Mouse (Mus musculus) stomach, embryonic 14.5 days (tissue): Measurements from ENCODE around the gene Ccl6. TPM values are rescaled to one million over a fixed set of nuclear protein-coding genes. Genes with fewer than 3 reads are reported as not detected.
"Not testable (repeated sequence)": the region's sequence is repeated elsewhere in the genome, so short reads cannot be mapped to it uniquely, and the experiment has no call there.

Experiments
- ATAC-seq: fragments of 200-750 bp; cut with Nextera tagmentation; 2 replicates; pipeline ENCODE4 v1.8.0; 2017; ENCODE audit warnings: low read depth, moderate TSS enrichment; ENCODE audit not compliant: insufficient number of reproducible peaks, insufficient read depth, low FRiP score
- H3K27ac ChIP-seq: fragments of 300-500 bp; sonication (generic); 2 replicates; pipeline ENCODE4 v1.5.1; 2014; ENCODE audit warnings: mild to moderate bottlenecking, low read length, moderate library complexity, mixed read lengths
- H3K27me3 ChIP-seq: fragments of 300-500 bp; sonication (generic); 2 replicates; pipeline ENCODE4 v1.6.1; 2014; ENCODE audit warnings: low read length, control low read depth, mixed read lengths; ENCODE audit not compliant: control insufficient read depth, insufficient read depth
- H3K36me3 ChIP-seq: fragments of 300-500 bp; sonication (generic); 2 replicates; pipeline ENCODE4 v1.6.1; 2014; ENCODE audit warnings: mild to moderate bottlenecking, control low read depth, low read length, moderate library complexity, mixed read lengths; ENCODE audit not compliant: control insufficient read depth, insufficient read depth
- H3K4me1 ChIP-seq: fragments of 300-500 bp; sonication (generic); 2 replicates; pipeline ENCODE4 v1.6.1; 2014; ENCODE audit warnings: low read length, control low read depth, mixed read lengths; ENCODE audit not compliant: control insufficient read depth, insufficient read depth
- H3K4me2 ChIP-seq: fragments of 300-500 bp; sonication (generic); replicated peaks from 2 replicates; pipeline ENCODE4 v1.6.1; 2014; ENCODE audit warnings: low read depth, low read length, control low read depth
- H3K4me3 ChIP-seq: fragments of 300-500 bp; sonication (generic); 2 replicates; pipeline ENCODE4 v1.5.1; 2014; ENCODE audit warnings: low read depth, low read length, control low read depth
- H3K9ac ChIP-seq: fragments of 300-500 bp; sonication (generic); replicated peaks from 2 replicates; pipeline ENCODE4 v1.6.1; 2014; ENCODE audit warnings: low read depth, mild to moderate bottlenecking, control low read depth, low read length, moderate library complexity, mixed read lengths
- H3K9me3 ChIP-seq: fragments of 300-500 bp; sonication (generic); 2 replicates; pipeline ENCODE4 v1.6.1; 2016; ENCODE audit warnings: low read depth, low read length, control low read depth; ENCODE audit not compliant: control insufficient read depth
- WGBS: fragments of 180-500 bp; shearing (Covaris S2); extraction: QIAGEN DNeasy Blood & Tissue Kit; methylation state at CpG from one replicate; pipeline ENCODE4 v1.1.7; 2014; 5-methylcytosine and 5-hydroxymethylcytosine counted together
- polyA plus RNA-seq: library from polyadenylated mRNA; unstranded; fragments of >200 nt; fragmentation: Nextera tagmentation; extraction: Ambion mirVana; gene quantifications from 2 replicates; pipeline ENCODE4 v1.2.1, GENCODE M21; 2014

Gene Ccl6
- polyA plus RNA-seq, 1 experiment from 2014 or later = 2.2 TPM

DNA sequence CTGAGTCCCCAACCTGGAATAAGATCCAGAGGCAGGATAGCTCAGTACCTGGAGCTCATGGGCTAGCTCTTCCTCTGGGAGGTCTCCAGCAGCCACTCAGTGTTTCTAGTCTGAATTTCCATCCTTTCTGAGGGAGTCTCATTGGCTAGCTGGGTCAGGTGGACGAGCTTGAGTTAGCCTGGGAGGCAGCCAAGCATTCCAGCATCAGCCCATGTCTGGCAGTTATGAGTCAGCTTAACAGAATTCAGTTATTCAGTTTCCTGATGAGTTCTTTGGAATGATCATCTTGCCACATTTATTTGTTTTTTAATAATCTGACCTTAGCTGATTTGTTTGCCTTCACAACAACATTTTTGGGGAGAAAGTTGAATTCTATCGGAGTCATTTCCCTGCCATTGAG, 29.1 kb downstream of the Ccl6 start:
- 74% methylated on average over 2 of the region's 2 CpGs for WGBS
- no peak for ATAC-seq

GRCm38 (mm10) chr11:83562311-83562887, 30.5 kb downstream of the Ccl6 start:
- no peak for ATAC-seq
- H3K27me3 ChIP-seq = no peaks in the 10 kb centered on the region
- 60% methylated on average over 6 of the region's 6 CpGs for WGBS
- no peak overlapping the region for H3K4me2 ChIP-seq
- no peak overlapping the region for H3K4me3 ChIP-seq
- no peaks in the 10 kb centered on the region for H3K36me3 ChIP-seq
- no peaks in the 10 kb centered on the region for H3K4me1 ChIP-seq
- no peaks in the 10 kb centered on the region for H3K9me3 ChIP-seq
- no peak overlapping the region for H3K9ac ChIP-seq
- no peak overlapping the region for H3K27ac ChIP-seq

More for the DNA sequence above, 29.1 kb downstream of the Ccl6 start:
- H3K9ac ChIP-seq = no peak overlapping the region
- H3K4me3 ChIP-seq = no peak overlapping the region
- no peak overlapping the region for H3K4me2 ChIP-seq
- no peaks in the 10 kb centered on the region for H3K4me1 ChIP-seq
- H3K36me3 ChIP-seq = no peaks in the 10 kb centered on the region
- no peaks in the 10 kb centered on the region for H3K27me3 ChIP-seq
- no peak overlapping the region for H3K27ac ChIP-seq
- H3K9me3 ChIP-seq = no peaks in the 10 kb centered on the region

GRCm38 (mm10) chr11:83560405-83560804, 32.5 kb downstream of the Ccl6 start:
- Histone ChIP-seq H3K9ac (no peak overlapping the region), H3K36me3 (no peaks in the 10 kb centered on the region), H3K9me3 (no peaks in the 10 kb centered on the region), H3K4me3 (no peak overlapping the region), H3K27me3 (no peaks in the 10 kb centered on the region), H3K27ac (no peak overlapping the region), H3K4me2 (no peak overlapping the region), H3K4me1 (no peaks in the 10 kb centered on the region)
- 73% methylated on average over 6 of the region's 6 CpGs for WGBS
- no peak for ATAC-seq

DNA sequence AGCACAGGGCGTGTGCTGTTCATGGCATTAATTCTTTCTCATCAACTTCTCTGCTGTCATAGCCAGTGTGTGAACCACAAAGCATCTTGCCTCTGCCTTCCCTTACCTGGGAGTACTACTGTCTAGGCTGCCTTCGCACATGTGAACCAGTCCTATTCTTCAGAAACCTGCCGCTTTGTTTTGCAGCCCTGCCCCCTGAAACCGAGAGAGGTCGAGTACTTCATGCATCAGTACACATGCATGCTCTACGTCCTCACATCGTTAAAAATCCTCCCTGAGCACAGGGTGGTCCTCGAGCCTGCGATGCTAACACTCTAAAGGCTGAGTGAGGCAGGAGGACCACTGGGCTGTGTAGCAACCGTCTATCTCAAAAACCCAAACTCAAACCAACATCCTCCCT, 35.8 kb downstream of the Ccl6 start:
- Histone ChIP-seq H3K4me3 (no peak overlapping the region), H3K4me1 (no peaks in the 10 kb centered on the region), H3K9ac (no peak overlapping the region), H3K27ac (no peak overlapping the region), H3K27me3 (no peaks in the 10 kb centered on the region), H3K9me3 (no peaks in the 10 kb centered on the region), H3K36me3 (no peaks in the 10 kb centered on the region), H3K4me2 (no peak overlapping the region)
- 77% methylated on average over 10 of the region's 10 CpGs for WGBS
- no peak for ATAC-seq

GRCm38 (mm10) chr11:83556085-83556781, 36.7 kb downstream of the Ccl6 start:
- H3K36me3 ChIP-seq = no peaks in the 10 kb centered on the region
- no peaks in the 10 kb centered on the region for H3K4me1 ChIP-seq
- 26% methylated on average over 8 of the region's 8 CpGs for WGBS

DNA sequence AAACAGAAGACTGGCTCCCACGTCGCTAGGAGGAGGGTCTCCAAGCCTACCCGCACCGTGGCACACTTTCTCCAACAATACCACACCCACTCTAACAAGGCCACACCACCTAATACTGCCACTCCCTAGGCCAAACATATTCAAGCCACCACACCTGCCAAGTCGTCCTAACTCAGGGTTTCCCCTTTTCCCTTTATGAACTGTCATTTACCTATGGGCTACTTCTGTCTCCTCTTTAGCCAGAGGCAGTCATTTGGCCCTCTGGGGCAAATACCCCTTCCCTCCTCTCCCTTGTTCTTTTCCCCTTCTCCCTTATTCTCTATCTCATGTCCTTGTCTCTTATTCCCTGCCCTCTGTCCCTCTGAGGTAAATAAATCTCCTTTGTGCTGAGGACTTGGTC, 41.2 kb downstream of the Ccl6 start:
- H3K36me3 ChIP-seq = no peaks in the 10 kb centered on the region
- H3K27me3 ChIP-seq = no peaks in the 10 kb centered on the region
- ATAC-seq = no peak
- no peak overlapping the region for H3K9ac ChIP-seq
- H3K27ac ChIP-seq = no peak overlapping the region
- no peak overlapping the region for H3K4me2 ChIP-seq
- H3K4me1 ChIP-seq = no peaks in the 10 kb centered on the region
- no peak overlapping the region for H3K4me3 ChIP-seq
- no peaks in the 10 kb centered on the region for H3K9me3 ChIP-seq
- 78% methylated on average over 5 of the region's 5 CpGs for WGBS

More at GRCm38 (mm10) chr11:83556085-83556781, 36.7 kb downstream of the Ccl6 start:
- Histone ChIP-seq H3K27me3 (no peaks in the 10 kb centered on the region), H3K9ac (no peak overlapping the region), H3K4me2 (no peak overlapping the region), H3K9me3 (no peaks in the 10 kb centered on the region), H3K4me3 (no peak overlapping the region), H3K27ac (no peak overlapping the region)
- ATAC-seq = peak; percentile 42; the same call in 1 of the 2 replicates

DNA sequence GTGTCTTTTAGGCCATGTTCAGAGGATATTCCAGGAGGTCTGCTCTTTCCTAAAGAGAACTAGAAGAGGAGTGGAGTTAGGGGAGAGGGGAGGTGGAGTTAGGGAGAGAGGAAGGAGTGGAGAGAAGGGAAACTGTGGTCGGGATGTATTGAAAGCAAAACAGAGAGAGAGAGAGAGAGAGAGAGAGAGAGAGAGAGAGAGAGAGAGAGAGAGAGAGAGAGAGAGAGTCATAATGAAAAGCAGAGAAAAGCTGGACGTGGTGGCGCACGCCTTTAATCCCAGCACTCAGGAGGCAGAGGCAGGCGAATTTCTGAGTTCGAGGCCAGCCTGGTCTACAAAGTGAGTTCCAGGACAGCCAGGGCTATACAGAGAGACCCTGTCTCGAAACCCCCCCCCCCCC, 41.9 kb downstream of the Ccl6 start:
- H3K27ac ChIP-seq, H3K4me2 ChIP-seq, H3K4me1 ChIP-seq, H3K27me3 ChIP-seq, ATAC-seq, H3K36me3 ChIP-seq, H3K9me3 ChIP-seq, H3K4me3 ChIP-seq, H3K9ac ChIP-seq: not testable (repeated sequence)
- WGBS = 85% methylated on average over 7 of the region's 7 CpGs

DNA sequence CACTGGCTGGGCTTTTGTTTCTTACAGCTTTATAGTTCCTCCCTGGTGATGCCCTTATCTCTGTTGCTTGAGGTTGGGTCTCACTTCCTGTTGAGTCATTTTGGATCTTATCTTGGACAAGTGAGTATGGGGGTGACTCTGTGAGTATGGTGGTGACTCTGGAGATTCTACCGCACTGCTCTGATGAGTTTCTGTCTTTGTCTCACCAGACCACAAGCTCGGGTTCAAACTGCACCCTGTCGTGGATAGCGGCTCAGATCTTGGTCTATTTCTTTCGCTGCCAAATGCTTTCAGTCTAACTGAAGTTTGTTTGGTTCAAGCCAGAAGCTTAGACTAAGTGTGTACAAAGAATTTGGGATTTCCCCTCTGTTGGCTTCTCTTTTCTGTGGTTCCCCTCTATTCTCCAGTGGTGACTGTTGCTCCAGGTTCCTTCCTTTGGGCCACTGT, 42.7 kb downstream of the Ccl6 start:
- no peak overlapping the region for H3K4me3 ChIP-seq
- no peaks in the 10 kb centered on the region for H3K27me3 ChIP-seq
- no peak overlapping the region for H3K27ac ChIP-seq
- no peaks in the 10 kb centered on the region for H3K4me1 ChIP-seq
- H3K36me3 ChIP-seq = no peaks in the 10 kb centered on the region
- no peak for ATAC-seq
- no peaks in the 10 kb centered on the region for H3K9me3 ChIP-seq
- H3K9ac ChIP-seq = no peak overlapping the region
- H3K4me2 ChIP-seq = no peak overlapping the region
- 82% methylated on average over 5 of the region's 5 CpGs for WGBS
